Mouse (Mus musculus) ES-E14 (cell line): ENCODE data around the gene Cntn4. TPM values are rescaled to one million over a fixed set of nuclear protein-coding genes. Genes with fewer than 3 reads are reported as not detected.

ENCODE experiments used
- DNase-seq: peaks from one replicate; pipeline ENCODE4 v3.0.0-alpha.2; 2013; ENCODE audit warnings: low read depth, low spot score
- H3K27ac ChIP-seq: 2 replicates; pipeline ENCODE4 v1.5.1; 2012; ENCODE audit warnings: low read depth, mild to moderate bottlenecking, low read length, moderate library complexity, mixed read lengths; ENCODE audit not compliant: poor library complexity, insufficient read depth, severe bottlenecking
- H3K36me3 ChIP-seq: 2 replicates; pipeline ENCODE4 v1.6.1; 2012; ENCODE audit warnings: mild to moderate bottlenecking, low read length, moderate library complexity, mixed read lengths; ENCODE audit not compliant: control insufficient read depth, poor library complexity, insufficient read depth, severe bottlenecking
- H3K4me1 ChIP-seq, 2 experiments: fragments of 150-350 bp in 1 of 2; sonication (generic) in 1 of 2; 2 replicates each; pipeline ENCODE4 v1.6.1; 2012; ENCODE audit warnings: low read length in 2 of 2, mild to moderate bottlenecking in 1 of 2, mixed read lengths in 1 of 2; ENCODE audit not compliant: control insufficient read depth in 2 of 2, insufficient read depth in 2 of 2, poor library complexity in 1 of 2
- H3K4me3 ChIP-seq, 2 experiments: fragments of 150-350 bp in 1 of 2; sonication (generic) in 1 of 2; 2 replicates each; pipeline ENCODE4 v1.5.1; 2012; ENCODE audit warnings: low read length in 2 of 2, low read depth in 1 of 2, mild to moderate bottlenecking in 1 of 2, mixed read lengths in 1 of 2; ENCODE audit not compliant: insufficient read depth in 1 of 2, poor library complexity in 1 of 2, severe bottlenecking in 1 of 2
- H3K9ac ChIP-seq: 2 replicates; pipeline ENCODE4 v1.6.1; 2012; ENCODE audit warnings: low read depth, mild to moderate bottlenecking, low read length, mixed read lengths; ENCODE audit not compliant: poor library complexity, insufficient read depth, severe bottlenecking
- H3K9me3 ChIP-seq: fragments of 150-350 bp; sonication (generic); 2 replicates; pipeline ENCODE4 v1.6.1; 2012; ENCODE audit warnings: low read depth, mild to moderate bottlenecking, low read length; ENCODE audit not compliant: control insufficient read depth, insufficient read depth
- CHD2 ChIP-seq: IDR thresholded peaks from 2 replicates; pipeline ENCODE4 v1.6.1; 2014; ENCODE audit warnings: mild to moderate bottlenecking, low read depth, low read length, inconsistent platforms
- HCFC1 ChIP-seq: IDR thresholded peaks from 2 replicates; pipeline ENCODE4 v1.6.1; 2012; ENCODE audit warnings: low read length, inconsistent platforms, borderline replicate concordance; ENCODE audit not compliant: insufficient read depth
- MAFK ChIP-seq: IDR thresholded peaks from 2 replicates; pipeline ENCODE4 v1.6.1; 2014; ENCODE audit warnings: mild to moderate bottlenecking, low read depth, low read length, inconsistent platforms; ENCODE audit not compliant: insufficient read depth
- ZC3H11A ChIP-seq: IDR thresholded peaks from 2 replicates; pipeline ENCODE4 v1.6.1; 2012; ENCODE audit warnings: low read depth, mild to moderate bottlenecking, inconsistent platforms, low read length, borderline replicate concordance
- ZNF384 ChIP-seq: IDR thresholded peaks from 2 replicates; pipeline ENCODE4 v1.6.1; 2012; ENCODE audit warnings: low read depth, low read length, inconsistent platforms
- in situ Hi-C, 2 experiments: fragments of 600-800 bp; cut with MboI; formaldehyde crosslinking; loops; one replicate each; pipeline ENCODE4 v1.15.1; 2025; ENCODE audit warnings: low sequenced_read_pairs in 2 of 2, inconsistent platforms in 1 of 2; ENCODE audit not compliant: unreplicated experiment in 2 of 2
- total RNA-seq: library from RNA; depleted of rRNA; stranded (reverse); fragments of 300-350 nt; gene quantifications from 2 replicates; pipeline ENCODE4 v1.2.3, GENCODE M21; 2012

The Cntn4 gene
- total RNA-seq, 1 experiment, result 0.80 TPM

- DNase-seq, result no peak
- in situ Hi-C loops, result no loop called here
- Histone ChIP-seq H3K9me3 (no peaks in the 10 kb centered on the region), H3K4me1 (no peaks in the 10 kb centered on the region), H3K9ac (no peak overlapping the region), H3K4me3 (no peak overlapping the region), H3K27ac (no peak overlapping the region), H3K36me3 (no peaks in the 10 kb centered on the region)
- TF ChIP-seq CHD2 (no peak), ZNF384 (no peak), HCFC1 (no peak), ZC3H11A (no peak), MAFK (no peak)
These were observed 401.2 kb downstream of the Cntn4 start for GRCm38 (mm10) chr6:106078629-106079028.

GRCm38 (mm10) chr6:106097856-106098255 is 420.4 kb downstream of the Cntn4 start:
- TF ChIP-seq MAFK, result no peak
- no peak for TF ChIP-seq HCFC1
- no peak for TF ChIP-seq ZC3H11A
- no peak for TF ChIP-seq ZNF384
- TF ChIP-seq CHD2, result no peak
- DNase-seq, result no peak
- Histone ChIP-seq H3K9me3 (no peaks in the 10 kb centered on the region), H3K4me3 (no peak overlapping the region), H3K27ac (no peak overlapping the region), H3K9ac (no peak overlapping the region), H3K4me1 (no peaks in the 10 kb centered on the region), H3K36me3 (no peaks in the 10 kb centered on the region)
- in situ Hi-C loops, result no loop called here

GRCm38 (mm10) chr6:106118523-106119081 is 441.1 kb downstream of the Cntn4 start:
- Histone ChIP-seq H3K27ac (no peak overlapping the region), H3K4me1 (no peaks in the 10 kb centered on the region), H3K9ac (no peak overlapping the region), H3K36me3 (no peaks in the 10 kb centered on the region), H3K4me3 (no peak overlapping the region), H3K9me3 (no peaks in the 10 kb centered on the region)
- in situ Hi-C loops, result no loop called here
- no peak for TF ChIP-seq ZC3H11A
- TF ChIP-seq HCFC1, result no peak
- no peak for TF ChIP-seq CHD2
- no peak for DNase-seq

- no peaks in the 10 kb centered on the region for H3K36me3 ChIP-seq
- no peaks in the 10 kb centered on the region for H3K4me1 ChIP-seq
- TF ChIP-seq ZNF384 (no peak), MAFK (no peak), ZC3H11A (no peak), HCFC1 (no peak), CHD2 (no peak)
- no peak overlapping the region for H3K27ac ChIP-seq
- no peak overlapping the region for H3K9ac ChIP-seq
- no peaks in the 10 kb centered on the region for H3K9me3 ChIP-seq
- DNase-seq, result no peak
- H3K4me3 ChIP-seq, result no peak overlapping the region
- in situ Hi-C loops, result no loop called here
These were observed 476.1 kb downstream of the Cntn4 start for GRCm38 (mm10) chr6:106153530-106153929.

- no peak overlapping the region for H3K9ac ChIP-seq
- in situ Hi-C loops, result no loop called here
- no peak overlapping the region for H3K27ac ChIP-seq
- DNase-seq, result no peak
- no peaks in the 10 kb centered on the region for H3K36me3 ChIP-seq
- no peak overlapping the region for H3K4me3 ChIP-seq
- H3K4me1 ChIP-seq, result no peaks in the 10 kb centered on the region
- TF ChIP-seq MAFK (no peak), HCFC1 (no peak), ZC3H11A (no peak), ZNF384 (no peak), CHD2 (no peak)
- no peaks in the 10 kb centered on the region for H3K9me3 ChIP-seq
These were observed 477.9 kb downstream of the Cntn4 start for GRCm38 (mm10) chr6:106155362-106155761.
